Mouse (Mus musculus) small intestine, adult 2 months (tissue): ENCODE results near the gene Hadh. TPM values are rescaled to one million over a fixed set of nuclear protein-coding genes. Genes with fewer than 3 reads are reported as not detected.

Experiments
- H3K27ac ChIP-seq: fragments of 200-500 bp; 2 replicates; pipeline ENCODE4 v1.5.1; 2012; ENCODE audit warnings: low read depth, low read length, control low read depth, inconsistent platforms; ENCODE audit not compliant: insufficient read depth
- H3K27me3 ChIP-seq: fragments of 200-500 bp; 2 replicates; pipeline ENCODE4 v1.6.1; 2012; ENCODE audit warnings: mild to moderate bottlenecking, moderate library complexity, low read length, inconsistent platforms; ENCODE audit not compliant: control insufficient read depth, insufficient read depth
- H3K36me3 ChIP-seq: fragments of 200-500 bp; 2 replicates; pipeline ENCODE4 v1.6.1; 2012; ENCODE audit warnings: mild to moderate bottlenecking, low read length, control low read depth, inconsistent platforms; ENCODE audit not compliant: control insufficient read depth, insufficient read depth
- H3K4me1 ChIP-seq: fragments of 200-500 bp; 2 replicates; pipeline ENCODE4 v1.6.1; 2012; ENCODE audit warnings: low read length, inconsistent platforms, mixed read lengths; ENCODE audit not compliant: control insufficient read depth, insufficient read depth, insufficient read length
- H3K4me3 ChIP-seq: fragments of 200-500 bp; 2 replicates; pipeline ENCODE4 v1.5.1; 2012; ENCODE audit warnings: low read depth, mild to moderate bottlenecking, control low read depth, inconsistent platforms, low read length, moderate library complexity
- CTCF ChIP-seq: fragments of 200-500 bp; IDR thresholded peaks from 2 replicates; pipeline ENCODE4 v1.5.1; 2012; ENCODE audit warnings: low read depth, mild to moderate bottlenecking, control low read depth, inconsistent platforms, low read length, moderate library complexity, mixed read lengths; ENCODE audit not compliant: insufficient replicate concordance, insufficient read length; ENCODE audit errors: extremely low read depth
- POLR2A ChIP-seq: fragments of 200-500 bp; IDR thresholded peaks from 2 replicates; pipeline ENCODE4 v1.6.1; 2012; ENCODE audit warnings: low read depth, mild to moderate bottlenecking, control low read depth, inconsistent platforms, low read length, moderate library complexity
- WGBS: fragments of 180-500 bp; shearing (Covaris S2); methylation state at CpG from one replicate; pipeline ENCODE4 v1.1.7; 2018; 5-methylcytosine and 5-hydroxymethylcytosine counted together
- polyA plus RNA-seq: library from polyadenylated mRNA; depleted of rRNA; stranded (reverse); fragments of >200 nt; gene quantifications from 2 replicates; pipeline ENCODE4 v1.2.3, GENCODE M21; 2012

Hadh gene
- polyA plus RNA-seq, 1 experiment = 314 TPM

- 2% methylated on average over 8 of the region's 8 CpGs for WGBS
- H3K4me1 ChIP-seq = peaks cover 12% of the 10 kb centered on the region; the same call in 1 of the 2 replicates
- TF ChIP-seq POLR2A (no peak), CTCF (peak; percentile 57; the same call in 1 of the 2 replicates)
- no peaks in the 10 kb centered on the region for H3K27me3 ChIP-seq
- H3K4me3 ChIP-seq = peak overlapping the region; percentile 99
- H3K27ac ChIP-seq = peak overlapping the region; percentile 87
- peaks cover 10% of the 10 kb centered on the region for H3K36me3 ChIP-seq
These were observed 744 bp downstream of the Hadh start for GRCm38 (mm10) chr3:131271157-131271556.

- peak overlapping the region; percentile 87; the same call in 1 of the 2 replicates for H3K27ac ChIP-seq
- no peak overlapping the region for H3K4me3 ChIP-seq
- no peak for TF ChIP-seq POLR2A
- TF ChIP-seq CTCF = no peak
- WGBS = 36% methylated on average over 6 of the region's 6 CpGs
- peaks cover 13% of the 10 kb centered on the region; the same call in 1 of the 2 replicates for H3K4me1 ChIP-seq
- H3K36me3 ChIP-seq = peaks cover 13% of the 10 kb centered on the region
- H3K27me3 ChIP-seq = no peaks in the 10 kb centered on the region
These were observed 1.5 kb downstream of the Hadh start for GRCm38 (mm10) chr3:131270381-131270780.

GRCm38 (mm10) chr3:131266366-131267050 lies 5.4 kb downstream of the Hadh start:
- Histone ChIP-seq H3K27me3 (no peaks in the 10 kb centered on the region), H3K4me1 (peaks cover 26% of the 10 kb centered on the region), H3K27ac (no peak overlapping the region), H3K36me3 (peaks cover 29% of the 10 kb centered on the region), H3K4me3 (no peak overlapping the region)
- 39% methylated on average over 3 of the region's 3 CpGs for WGBS
- TF ChIP-seq POLR2A = no peak
- TF ChIP-seq CTCF = no peak

- Histone ChIP-seq H3K4me1 (peaks cover 26% of the 10 kb centered on the region), H3K27me3 (no peaks in the 10 kb centered on the region), H3K27ac (peak overlapping the region; percentile 77; the same call in 1 of the 2 replicates), H3K4me3 (no peak overlapping the region), H3K36me3 (peaks cover 30% of the 10 kb centered on the region)
- TF ChIP-seq CTCF (no peak), POLR2A (no peak)
- WGBS = 75% methylated on average over 8 of the region's 8 CpGs
These were observed 6.4 kb downstream of the Hadh start for GRCm38 (mm10) chr3:131265516-131265915.

GRCm38 (mm10) chr3:131263766-131264486 lies 8.0 kb downstream of the Hadh start:
- Histone ChIP-seq H3K4me3 (peak overlapping the region; percentile 22; the same call in 1 of the 2 replicates), H3K27ac (peak overlapping the region; percentile 77)
- TF ChIP-seq CTCF (no peak), POLR2A (no peak)

GRCm38 (mm10) chr3:131260418-131260817 lies 11.5 kb downstream of the Hadh start:
- TF ChIP-seq CTCF = no peak
- no peak for TF ChIP-seq POLR2A

More at GRCm38 (mm10) chr3:131263766-131264486, 8.0 kb downstream of the Hadh start:
- H3K36me3 ChIP-seq = peaks cover 34% of the 10 kb centered on the region
- peaks cover 22% of the 10 kb centered on the region for H3K4me1 ChIP-seq
- no peaks in the 10 kb centered on the region for H3K27me3 ChIP-seq
- 32% methylated on average over 15 of the region's 15 CpGs for WGBS

More at GRCm38 (mm10) chr3:131260418-131260817, 11.5 kb downstream of the Hadh start:
- no peak overlapping the region for H3K4me3 ChIP-seq
- 86% methylated on average over 6 of the region's 6 CpGs for WGBS
- peaks cover 22% of the 10 kb centered on the region for H3K4me1 ChIP-seq
- H3K27ac ChIP-seq = no peak overlapping the region
- peaks cover 24% of the 10 kb centered on the region for H3K36me3 ChIP-seq
- H3K27me3 ChIP-seq = no peaks in the 10 kb centered on the region
